Mouse (Mus musculus): ENCODE measurements at regions not wholly inside any gene's neighbourhood (a gene's known extent, or its start where the extent isn't known, plus 50 kb on each side); places are given as distances from the start of the nearest gene placed in this dataset.

- peak; percentile 21 for DNase-seq (ENCODE audit: low read depth, low spot score)
Measured at GRCm38 (mm10) chr10:35654548-35655180, 57.0 kb downstream of the Amd2 start.

- no peak for DNase-seq (ENCODE audit: low read depth, low spot score)
Measured at GRCm38 (mm10) chr10:35649930-35650329, 61.8 kb downstream of the Amd2 start.

GRCm38 (mm10) chr10:35620853-35621252 is 90.8 kb downstream of the Amd2 start:
- DNase-seq (ENCODE audit: low read depth, low spot score): no peak

GRCm38 (mm10) chr10:35586251-35586650 is 125.4 kb downstream of the Amd2 start:
- DNase-seq (ENCODE audit: low read depth, low spot score): no peak
